Mouse (Mus musculus) liver, embryonic 14.5 days (tissue): ENCODE measurements around the gene Smg6.

Source experiments
- CTCF ChIP-seq: IDR thresholded peaks from 2 replicates; pipeline ENCODE4 v1.5.1; 2016; ENCODE audit warnings: antibody characterized with exemption, low read depth, control low read depth
- EP300 ChIP-seq: IDR thresholded peaks from 2 replicates; pipeline ENCODE4 v1.6.1; 2016; ENCODE audit warnings: antibody characterized with exemption, low read depth

DNA sequence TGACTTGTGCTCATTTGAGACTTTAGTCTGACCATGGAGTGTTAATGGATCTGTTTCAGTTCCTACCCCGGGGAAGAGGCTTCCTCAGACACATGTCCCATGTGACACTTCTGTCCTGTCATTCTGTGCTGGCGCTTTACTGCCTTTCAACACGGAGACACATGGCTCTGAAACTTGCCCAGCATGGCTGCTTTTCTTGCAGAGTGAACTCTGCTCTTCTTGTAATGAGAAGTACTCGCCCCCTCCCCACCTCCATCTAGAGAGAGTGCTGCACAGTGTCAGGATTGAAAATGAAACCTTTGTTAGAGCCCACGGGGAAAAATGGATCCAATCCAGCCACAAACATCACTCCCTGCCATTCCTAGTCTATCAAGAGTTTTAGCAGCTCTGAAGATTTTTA is 62.5 kb downstream of the Smg6 start:
- no peak for TF ChIP-seq CTCF
- no peak for TF ChIP-seq EP300
